Mouse (Mus musculus): ENCODE results near the gene H2-T3.
"Not testable (repeated sequence)": the region's sequence is repeated elsewhere in the genome, so short reads cannot be mapped to it uniquely, and the experiment has no call there.

Gene H2-T3

DNA sequence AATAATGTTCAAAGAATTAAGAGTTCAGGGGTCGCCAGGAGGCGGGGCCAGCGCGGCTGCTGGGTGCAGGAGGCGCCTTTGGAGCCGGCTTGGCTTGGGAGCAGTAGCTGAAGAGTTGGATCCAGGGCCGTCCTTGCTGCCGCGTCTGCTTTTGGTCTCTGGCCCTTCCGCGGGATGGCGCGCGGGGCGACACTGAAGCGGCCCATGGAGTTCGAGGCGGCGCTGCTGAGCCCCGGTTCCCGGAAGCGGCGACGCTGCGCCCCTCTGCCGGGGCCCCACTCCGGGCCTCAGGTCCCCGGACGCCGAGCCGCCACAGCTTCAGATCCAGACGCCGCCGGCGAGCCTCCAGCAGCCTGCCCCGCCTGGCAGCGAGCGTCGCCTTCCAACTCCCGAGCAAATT, 11.1 kb downstream of the H2-T3 start:
- DNase-seq (ENCODE audit: low read depth, low spot score): not testable (repeated sequence)

DNA sequence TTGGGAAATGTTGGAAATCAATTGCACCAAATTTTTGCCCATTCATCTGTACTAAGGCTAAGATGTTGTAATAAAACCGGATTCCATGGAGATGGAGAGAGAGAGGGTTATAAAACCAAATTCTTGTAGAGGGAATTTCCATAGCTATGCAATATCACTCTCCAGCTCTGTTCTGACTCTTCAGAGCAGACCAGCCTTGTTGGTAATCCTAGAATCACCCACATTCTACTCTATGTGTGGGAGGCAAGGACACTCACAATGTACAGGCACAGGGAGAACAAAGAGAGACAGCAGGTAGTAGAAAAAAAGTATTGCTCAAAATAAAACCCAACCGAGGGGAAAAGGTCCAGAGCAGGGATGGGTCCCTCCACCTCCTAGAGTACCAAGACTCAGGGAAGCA, 14.0 kb downstream of the H2-T3 start:
- not testable (repeated sequence) for DNase-seq (ENCODE audit: low read depth, low spot score)

DNA sequence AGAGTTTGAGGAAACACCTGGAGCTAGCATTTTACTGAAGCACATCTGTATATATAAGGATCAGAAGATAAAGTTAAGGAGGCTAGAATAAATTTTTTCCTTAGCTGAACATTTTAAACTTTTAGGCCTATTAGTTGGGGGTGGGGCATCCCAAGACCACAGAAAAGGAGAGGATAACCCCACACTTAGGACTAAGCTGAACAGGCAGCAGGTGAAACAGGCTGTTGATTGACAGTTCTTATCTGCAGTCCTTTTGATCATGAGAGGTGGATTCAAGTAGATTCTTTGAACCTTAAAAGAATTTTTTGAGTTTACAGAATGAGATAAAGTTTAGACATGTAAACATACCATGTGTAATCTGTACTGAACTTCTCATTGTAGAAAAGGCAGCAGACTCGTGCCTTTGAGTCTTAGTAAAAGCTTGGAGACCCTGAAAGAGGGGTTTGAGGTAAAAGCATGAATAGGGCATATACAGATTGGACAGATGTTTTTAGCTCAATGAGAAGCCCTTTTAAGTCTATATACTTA, 19.7 kb downstream of the H2-T3 start:
- DNase-seq (ENCODE audit: low read depth, low spot score): no peak

DNA sequence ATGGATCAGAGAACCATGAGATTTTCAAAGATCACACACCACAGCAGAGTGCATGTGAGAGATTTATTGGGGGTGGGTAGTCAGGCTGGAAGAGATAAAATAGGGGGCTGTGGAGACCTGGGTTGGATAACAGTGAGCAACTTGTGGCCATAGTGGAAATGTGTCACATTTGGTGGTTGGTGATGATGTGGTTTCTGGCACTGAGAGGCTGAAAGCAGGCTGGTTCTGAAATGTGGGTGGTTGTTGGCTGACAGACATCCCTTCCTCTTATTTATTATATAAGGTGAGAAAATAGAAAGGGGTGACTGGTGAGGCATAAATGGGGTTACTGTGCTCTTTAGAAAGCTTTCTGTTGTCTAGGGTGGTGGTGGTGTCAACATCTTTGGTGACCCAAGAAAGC, 20.3 kb downstream of the H2-T3 start:
- no peak for DNase-seq (ENCODE audit: low read depth, low spot score)

DNA sequence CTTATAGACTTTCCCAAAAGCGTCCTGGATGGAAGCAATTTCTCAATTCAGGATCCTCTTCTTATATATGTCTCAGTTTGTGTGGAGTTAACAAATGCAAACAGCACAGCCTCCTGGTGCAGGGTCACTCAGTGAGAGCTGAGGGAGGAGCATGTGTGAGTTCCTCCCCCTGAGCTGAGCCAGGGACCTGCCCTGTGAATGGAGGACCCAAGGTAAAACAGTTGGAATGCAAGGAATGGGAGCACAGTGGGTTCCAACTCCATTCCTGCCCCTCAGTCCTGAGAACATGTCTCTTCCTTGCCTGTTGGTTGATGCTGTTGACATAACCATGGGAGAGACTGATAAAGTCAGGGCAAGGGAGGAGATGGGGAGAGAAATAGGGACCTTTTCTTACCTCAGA, 21.0 kb downstream of the H2-T3 start:
- not testable (repeated sequence) for DNase-seq (ENCODE audit: low read depth, low spot score)

DNA sequence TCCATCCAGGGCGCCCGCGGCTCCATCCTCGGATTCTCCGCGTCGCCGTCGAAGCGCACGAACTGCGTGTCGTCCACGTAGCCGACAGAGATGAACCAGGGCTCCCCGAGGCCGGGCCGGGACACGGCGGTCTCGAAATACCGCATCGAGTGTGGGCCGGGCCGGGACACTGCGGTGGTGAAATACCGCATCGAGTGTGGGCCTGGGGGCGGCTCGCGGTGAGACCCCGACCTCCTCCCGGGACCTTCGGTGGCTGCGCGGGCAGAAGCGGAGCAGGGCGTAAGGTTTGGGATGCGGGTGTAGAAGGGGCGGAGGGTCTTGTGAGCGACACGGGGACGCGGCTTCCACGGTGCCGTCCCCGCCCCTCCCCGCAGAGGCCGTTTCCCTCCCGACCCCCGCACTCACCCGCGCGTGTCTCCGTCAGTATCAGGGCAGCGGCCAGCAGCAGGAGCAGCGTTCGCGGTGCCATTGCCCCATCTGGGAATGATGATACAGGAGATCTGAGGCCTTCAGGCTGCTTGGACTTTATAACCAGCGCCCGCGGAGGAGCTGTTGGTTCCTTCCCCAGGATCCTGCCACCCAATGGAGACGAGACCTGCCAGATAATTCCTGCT, 21.9 kb downstream of the H2-T3 start, which contains the start of gene Gm8909:
Gene Gm8909, minus strand, starts transcription at position 499 of the 614 bp plus-strand sequence.
- no peak for DNase-seq (ENCODE audit: low read depth, low spot score)

DNA sequence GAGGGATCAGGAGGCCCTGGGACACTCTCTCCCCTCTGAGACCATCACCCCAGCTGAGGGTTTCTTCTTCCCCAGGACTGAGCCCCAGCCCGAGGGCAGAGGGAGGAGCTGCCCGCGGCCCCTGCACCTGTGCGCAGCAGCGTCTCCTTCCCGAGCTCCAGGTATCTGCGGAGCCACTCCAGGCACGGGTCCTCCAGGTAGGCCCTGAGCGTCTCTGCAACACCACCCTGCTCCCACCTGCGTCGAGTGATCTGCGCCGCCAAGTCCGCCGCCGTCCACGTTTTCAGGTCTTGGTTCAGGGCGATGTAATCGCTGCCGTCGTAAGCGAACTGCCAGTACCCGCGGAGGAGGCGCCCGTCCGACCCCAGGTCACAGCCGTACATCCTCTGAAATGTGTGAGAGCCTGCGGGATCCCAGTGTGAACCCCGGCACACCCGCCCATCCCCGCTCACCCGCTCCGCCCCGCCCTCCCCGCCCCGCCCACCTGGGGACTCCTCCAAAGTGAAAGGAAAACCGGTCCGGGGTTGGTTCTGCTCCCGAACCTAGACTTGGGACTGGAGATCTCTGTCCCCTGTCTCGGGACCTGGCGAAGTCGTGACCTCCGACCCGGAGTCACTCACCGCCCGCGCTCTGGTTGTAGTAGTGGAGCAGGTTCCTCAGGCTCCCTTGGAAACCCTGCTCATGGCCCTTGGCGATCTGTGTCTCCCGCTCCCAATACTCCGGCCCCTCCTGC, 22.6 kb downstream of the H2-T3 start:
- DNase-seq (ENCODE audit: low read depth, low spot score): no peak

DNA sequence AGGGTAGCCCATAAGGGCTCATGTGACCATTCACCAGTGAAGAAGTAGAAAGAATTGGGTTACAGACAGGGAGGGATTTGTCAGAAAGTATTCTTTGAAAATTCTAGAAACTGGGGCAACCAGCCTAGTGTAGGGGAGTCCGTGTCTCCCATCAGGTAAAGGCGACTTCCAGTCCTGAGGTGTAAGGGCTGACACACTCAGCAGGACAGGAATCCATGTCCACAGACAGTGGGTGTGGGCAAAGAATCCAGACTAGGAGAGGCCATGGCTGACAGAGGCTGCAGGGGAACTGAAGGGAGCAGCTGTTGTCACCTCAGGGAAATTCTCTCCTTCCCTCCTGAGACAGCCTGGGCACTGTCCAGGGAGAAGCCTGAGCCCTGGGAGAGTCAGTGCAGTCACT, 23.2 kb downstream of the H2-T3 start:
- not testable (repeated sequence) for DNase-seq (ENCODE audit: low read depth, low spot score)

DNA sequence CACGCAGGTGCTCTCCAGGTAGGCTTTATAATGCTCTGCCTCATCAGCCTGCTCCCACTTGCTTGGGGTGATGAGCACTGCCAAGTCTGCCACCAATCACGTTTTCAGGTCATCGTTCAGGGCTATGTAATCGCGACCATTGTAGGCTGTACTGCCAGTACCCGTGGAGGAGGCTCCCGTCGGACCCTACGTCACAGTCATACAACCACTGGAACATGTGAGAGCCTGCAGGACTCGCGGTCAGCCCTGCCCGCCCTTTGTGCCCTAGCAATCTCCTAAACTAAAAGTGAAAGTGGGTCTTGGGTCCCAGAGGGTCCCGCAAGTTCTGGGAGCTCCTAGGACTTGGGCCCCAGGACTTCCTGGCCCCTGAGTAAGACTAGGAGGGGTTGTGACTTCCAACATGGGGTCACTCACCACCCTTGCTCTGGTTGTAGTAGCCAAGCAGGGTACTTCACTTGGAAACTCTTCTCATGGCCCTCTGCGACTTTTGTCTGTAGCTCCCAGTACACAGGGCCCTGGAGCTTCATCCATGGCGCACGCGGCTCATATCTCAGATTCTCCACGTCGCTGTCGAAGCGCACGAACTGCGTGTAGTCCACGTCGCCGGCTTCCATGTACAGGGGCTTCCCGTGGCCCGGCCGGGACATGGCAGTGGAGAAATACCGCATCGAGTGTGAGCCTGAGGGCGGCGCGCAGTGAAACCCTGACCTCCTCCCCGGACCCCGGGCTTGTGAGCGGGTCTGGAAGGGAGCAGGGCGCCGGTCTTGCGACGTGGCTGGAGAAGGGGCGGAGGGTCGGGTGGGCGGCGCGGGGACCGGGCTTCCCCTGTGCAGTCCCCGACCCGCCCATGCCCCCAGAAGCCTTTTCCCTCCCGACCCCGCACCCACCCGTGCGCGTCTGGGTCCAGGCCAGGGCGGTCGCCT, 28.7 kb downstream of the H2-T3 start:
- no peak for DNase-seq (ENCODE audit: low read depth, low spot score)

DNA sequence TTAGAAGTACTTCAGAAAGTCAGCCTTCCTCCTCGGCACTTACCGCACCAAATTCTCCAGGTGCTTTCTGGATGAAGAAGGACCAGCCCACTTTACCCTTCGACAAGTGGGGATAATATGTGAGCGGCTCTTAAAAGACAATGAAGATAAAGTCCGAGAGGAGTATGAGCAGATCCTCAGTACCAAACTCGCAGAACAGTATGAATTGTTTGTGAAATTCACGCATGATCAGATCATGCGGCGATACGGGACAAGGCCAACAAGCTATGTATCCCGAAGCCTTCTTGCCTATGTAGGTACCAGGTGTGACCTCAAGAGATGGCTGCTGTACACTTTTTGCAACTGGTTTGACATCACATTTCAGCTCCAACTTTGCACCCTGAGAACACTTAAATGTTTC, 31.8 kb downstream of the H2-T3 start:
- not testable (repeated sequence) for DNase-seq (ENCODE audit: low read depth, low spot score)

DNA sequence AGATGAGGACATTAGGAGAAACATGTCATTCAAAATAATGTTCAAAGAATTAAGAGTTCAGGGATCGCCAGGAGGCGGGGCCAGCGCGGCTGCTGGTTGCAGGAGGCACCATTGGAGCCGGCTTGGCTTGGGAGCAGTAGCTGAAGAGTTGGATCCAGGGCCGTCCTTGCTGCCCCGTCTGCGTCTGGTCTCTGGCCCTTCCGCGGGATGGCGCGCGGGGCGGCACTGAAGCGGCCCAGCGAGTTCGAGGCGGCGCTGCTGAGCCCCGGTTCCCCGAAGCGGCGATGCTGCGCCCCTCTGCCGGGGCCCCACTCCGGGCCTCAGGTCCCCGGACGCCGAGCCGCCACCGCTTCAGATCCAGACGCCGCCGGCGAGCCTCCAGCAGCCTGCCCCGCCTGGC, 32.3 kb downstream of the H2-T3 start:
- not testable (repeated sequence) for DNase-seq (ENCODE audit: low read depth, low spot score)

DNA sequence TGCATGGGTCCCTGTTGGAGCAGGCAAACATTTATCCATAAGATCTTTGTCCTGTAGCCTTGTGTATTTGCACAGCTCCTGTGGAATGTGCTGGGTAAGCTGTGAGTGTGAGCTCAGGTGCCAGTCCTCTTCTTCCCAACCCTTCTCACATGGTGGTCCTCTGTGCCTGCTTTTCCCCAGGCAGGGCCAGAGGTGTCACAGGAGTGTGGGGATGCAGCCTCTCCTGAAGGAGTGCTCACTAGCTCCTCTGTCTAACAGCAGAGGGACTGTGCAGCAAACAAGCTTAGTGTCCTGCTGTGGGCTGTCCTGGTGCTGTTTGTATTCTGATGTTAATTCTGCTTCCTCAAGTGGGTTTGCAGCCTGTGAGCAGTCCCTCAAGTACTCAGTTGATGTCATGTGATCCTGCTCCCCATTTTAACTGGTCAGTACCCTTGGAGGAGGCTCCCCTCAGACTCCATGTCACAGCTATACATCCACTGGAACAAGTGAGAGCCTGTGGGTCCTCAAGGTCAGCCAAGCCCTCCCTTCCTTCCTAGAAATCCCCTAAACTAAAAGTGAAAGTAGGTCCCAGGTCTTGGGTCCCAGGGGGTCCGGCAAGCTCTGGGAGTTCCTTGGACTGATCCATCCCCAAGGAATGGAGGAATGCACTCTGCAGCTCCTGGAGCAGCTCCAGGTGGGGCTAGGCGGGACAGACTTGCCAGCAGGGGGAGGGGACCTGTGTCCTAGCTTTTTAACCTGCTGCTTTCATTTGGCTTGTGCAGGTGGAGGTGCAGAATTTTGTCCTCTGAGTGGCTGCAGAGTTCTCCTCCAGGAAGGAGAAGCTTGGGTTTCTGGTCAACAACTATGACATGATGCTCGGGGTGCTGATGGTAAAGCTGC, 35.6 kb downstream of the H2-T3 start:
- no peak for DNase-seq (ENCODE audit: low read depth, low spot score)

DNA sequence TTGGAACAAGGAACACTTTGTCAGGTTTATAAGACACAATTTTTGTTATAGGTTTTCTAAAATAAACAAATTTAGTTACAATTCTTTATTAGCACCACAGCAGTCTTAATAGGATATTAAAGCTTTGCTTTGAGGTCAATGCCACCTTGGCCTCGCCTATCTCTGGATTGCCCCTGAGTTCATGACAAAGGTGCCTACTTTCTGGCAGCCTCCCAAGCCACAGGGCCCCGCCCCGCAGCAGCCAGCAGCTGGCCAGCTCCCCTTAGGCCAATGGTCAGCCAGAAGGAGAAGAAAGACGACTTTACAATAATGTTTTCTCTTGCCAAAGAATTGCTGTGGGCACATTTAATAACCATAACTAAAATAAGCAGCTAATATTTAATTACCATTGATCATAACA, 38.9 kb downstream of the H2-T3 start:
- DNase-seq (ENCODE audit: low read depth, low spot score): not testable (repeated sequence)

DNA sequence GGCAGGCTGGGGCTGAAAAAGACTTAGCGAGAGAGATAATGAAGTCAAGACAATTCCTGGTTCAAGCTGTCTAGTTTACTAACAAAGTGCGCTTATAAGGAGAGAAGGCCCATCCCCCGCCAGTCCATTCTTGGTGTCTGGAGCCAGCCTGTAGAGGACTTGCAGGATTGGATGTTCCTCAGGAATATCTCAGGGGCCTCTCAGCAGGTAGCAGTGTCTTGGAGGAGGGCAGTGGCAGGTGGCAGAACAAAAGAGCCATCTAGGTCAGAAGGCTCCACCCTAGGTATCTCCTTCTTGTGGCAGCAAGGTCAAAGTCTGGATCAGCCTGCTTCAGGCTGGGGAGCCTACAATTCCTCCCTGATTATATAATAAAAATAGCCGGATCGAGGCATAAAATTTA, 41.6 kb downstream of the H2-T3 start:
- DNase-seq (ENCODE audit: low read depth, low spot score): not testable (repeated sequence)

DNA sequence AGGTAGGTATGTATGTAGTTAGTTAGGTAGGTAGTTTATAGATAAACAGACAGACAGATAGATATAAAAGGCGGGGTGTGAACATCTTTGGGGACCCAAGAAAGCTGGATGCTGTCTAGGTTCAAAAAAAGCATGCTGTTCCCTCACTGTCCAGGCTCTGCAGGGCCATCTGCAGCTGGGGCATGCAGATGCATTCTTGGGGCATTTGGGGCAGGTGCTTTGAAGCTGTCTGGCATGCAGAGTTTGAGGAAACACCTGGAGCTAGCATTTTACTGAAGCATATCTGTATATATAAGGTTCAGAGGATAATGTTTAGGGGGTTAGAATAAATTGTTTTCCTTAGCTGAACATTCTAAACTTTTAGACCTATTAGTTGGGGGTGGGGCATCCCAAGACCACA, 43.1 kb downstream of the H2-T3 start:
- not testable (repeated sequence) for DNase-seq (ENCODE audit: low read depth, low spot score)

DNA sequence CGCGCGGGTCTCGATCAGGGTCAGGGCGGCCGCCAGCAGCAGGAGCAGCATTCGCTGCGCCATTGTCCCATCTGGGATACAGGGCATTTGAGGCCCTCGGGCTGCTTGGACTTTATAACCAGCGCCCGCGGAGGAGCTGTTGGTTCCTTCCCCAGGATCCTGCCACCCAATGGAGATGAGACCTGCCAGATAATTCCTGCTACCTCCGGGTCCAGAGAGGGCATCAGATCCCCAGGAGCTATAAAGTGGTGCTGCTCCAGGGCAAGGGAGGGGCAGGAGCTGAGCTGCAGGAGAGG, 44.3 kb downstream of the H2-T3 start:
- not testable (repeated sequence) for DNase-seq (ENCODE audit: low read depth, low spot score)

DNA sequence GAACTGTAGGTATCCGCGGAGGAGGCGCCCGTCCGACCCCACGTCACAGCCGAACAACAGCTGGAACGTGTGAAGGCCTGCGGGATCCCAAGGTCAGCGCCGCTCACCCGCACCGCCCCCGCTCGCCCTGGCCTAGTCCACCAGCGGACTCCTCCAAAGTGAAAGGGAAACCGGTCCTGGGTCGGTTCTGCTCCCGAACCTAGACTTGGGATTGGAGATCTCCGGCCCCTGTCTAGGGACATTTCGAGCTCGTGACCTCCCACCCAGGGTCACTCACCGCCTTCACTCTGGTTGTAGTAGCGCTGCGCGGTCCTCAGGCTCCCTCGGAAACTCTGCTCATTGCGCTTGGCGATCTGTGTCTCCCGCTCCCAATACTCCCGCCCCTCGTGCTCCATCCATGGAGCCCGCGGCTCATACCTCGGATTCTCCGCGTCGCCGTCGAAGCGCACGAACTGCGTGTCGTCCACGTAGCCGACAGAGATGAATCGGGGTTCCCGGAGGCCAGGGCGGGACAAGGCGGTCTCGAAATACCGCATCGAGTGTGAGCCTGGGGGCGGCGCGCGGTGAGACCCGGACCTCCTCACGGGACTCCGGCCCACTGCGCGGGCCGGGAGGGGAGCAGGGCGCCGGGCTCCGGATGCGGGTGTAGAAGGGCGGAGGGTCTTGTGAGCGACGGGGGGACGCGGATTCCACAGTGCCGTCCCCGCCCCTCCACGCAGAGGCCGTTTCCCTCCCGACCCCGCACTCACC, 44.8 kb downstream of the H2-T3 start:
- no peak for DNase-seq (ENCODE audit: low read depth, low spot score)

DNA sequence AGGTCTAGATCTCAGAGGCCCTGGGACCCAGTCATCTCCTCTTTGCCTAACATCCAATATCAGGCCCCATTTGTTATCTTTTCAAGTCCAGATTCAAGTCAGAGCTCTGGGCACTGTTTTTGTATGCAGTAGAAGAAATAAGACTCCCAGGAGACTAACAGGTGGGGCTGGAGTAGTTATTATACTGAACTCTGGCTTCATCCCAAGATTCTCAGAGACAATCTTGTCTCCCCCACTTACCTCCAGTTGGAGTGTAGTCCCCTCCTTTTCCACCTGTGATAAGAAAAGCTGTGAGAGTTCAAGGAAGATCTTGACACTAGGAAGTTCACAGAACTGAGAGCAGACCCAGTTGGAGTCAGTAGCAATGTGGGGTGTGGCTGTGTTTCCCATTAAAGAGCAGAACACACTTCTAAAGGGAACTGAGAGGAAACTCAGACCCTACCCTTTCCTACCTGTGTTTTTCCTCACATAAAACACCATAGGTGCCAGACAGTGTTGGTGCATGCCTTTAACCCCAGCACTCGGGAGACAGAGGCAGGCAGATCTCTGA, 53.7 kb downstream of the H2-T3 start:
- DNase-seq (ENCODE audit: low read depth, low spot score): not testable (repeated sequence)

Measured in retina, postnatal 7 days (tissue).